Mouse (Mus musculus) adrenal gland, adult (tissue): ENCODE data around the gene Bdkrb2.

Source experiments
- DNase-seq, 2 experiments: peaks; one replicate each; pipeline ENCODE4 v3.0.0; 2022 to 2023; ENCODE audit warnings: low spot score in 1 of 2; ENCODE audit not compliant: inconsistent age in 2 of 2

Gene Bdkrb2

DNA sequence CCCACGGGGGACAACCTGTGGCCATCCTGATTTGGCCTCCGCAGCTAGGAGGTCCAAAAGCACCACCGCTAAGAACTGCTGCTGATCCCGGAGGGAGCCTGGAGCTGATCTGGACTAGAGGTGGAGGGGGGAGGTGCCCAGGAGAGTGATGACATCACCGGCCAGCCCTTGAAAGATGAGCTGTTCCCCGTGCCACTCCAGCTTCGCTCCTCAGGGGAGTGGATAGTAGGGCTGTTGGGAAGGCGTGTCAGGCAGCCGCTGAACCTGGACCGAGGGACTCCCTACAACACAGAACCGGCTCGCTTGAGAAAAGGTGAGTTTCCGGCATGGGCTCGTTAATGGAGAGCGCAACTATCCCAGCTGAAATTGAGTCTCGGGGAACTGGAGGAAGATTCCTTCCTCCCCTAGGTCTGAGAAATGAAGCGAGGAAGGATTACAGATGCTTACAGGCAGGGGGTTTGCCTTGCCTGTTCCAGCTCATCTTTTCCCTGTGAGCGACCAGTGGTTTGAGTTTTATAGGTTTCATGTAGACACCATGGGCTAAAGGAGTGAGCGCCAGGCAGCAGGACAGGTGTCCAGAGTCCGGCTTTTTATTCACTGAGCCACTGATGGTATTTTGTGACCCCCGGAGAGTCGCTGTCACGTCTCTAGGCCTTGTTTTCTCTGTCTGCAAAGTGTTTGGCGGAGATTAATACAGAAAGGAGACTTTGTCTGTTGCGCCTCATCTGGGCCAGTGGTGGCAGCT lies at the start of gene Bdkrb2:
Gene Bdkrb2, plus strand, starts transcription at position 291 of the 745 bp plus-strand sequence.
- peak; percentile 87 to 93 for DNase-seq

DNA sequence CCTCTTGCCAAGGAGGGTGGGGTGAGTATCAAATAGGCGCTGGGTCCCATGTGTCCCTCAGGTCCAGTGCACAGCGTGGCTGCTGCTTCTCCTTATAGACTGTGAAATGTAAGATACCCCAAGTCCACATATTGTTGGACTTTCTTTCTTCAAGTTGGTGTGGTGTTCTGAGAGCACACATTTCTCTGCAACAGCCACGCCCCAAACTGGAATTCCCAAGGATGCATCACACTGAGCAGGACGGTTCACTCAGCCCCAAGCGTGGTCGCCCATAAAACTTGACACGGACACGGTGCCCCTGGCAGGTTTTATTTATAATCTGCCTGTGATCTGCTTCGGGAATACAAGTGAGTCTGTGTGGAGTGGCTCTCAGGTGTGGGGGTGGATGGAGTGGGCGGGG lies 48.9 kb upstream of the Bdkrb2 start:
- no peak for DNase-seq

DNA sequence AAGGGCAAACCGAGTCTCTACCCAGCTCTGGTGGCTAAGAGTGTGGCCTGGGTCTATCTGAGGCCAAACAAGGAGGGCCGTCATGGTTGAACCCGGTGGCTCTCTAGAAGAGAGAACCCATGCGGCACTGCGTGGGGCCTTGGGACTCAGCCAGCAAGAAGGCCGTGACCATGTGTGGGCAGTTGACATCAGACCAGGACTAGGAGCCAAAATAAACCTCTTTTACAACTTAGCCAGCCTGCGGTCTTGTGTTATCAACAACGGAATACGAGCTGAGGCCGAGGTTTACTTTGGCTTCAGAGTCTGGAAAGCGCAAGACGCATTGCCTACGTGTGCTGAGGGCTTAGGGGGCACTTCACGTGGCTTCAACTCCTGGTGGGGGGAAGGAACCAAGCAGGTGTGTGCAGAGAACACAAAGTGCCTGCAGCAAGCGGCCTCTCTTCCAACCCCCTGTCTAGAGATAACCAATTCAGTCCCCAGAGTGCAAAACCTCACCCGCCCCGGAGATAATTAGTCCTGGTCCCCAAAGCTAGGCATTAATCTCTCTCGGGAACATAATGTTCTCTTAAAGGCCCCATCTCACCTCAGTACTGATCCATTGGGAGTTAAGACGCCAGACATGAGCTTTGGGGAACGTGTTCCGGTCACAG lies 45.9 kb upstream of the Bdkrb2 start:
- peak; percentile 72 to 86 for DNase-seq

DNA sequence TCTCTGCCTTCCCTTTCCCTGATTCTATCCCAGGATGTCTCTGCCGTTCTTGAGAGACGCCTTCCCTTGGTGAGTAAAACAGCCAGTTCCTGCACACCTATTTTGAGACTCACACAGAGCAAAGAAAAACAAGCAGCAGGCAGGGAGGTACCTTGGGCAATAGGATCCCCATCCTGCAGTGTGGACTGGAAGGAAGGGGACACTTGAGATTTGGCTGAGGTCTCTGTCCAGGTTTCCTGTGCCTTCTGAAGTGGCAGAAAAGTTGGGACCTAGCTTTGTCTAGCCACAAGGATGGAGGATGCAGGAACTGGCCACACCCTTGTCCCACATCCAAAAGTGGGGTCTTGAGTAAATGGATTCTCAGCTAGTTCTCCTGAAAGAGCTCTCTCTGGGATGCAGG lies 43.2 kb upstream of the Bdkrb2 start:
- no peak for DNase-seq

DNA sequence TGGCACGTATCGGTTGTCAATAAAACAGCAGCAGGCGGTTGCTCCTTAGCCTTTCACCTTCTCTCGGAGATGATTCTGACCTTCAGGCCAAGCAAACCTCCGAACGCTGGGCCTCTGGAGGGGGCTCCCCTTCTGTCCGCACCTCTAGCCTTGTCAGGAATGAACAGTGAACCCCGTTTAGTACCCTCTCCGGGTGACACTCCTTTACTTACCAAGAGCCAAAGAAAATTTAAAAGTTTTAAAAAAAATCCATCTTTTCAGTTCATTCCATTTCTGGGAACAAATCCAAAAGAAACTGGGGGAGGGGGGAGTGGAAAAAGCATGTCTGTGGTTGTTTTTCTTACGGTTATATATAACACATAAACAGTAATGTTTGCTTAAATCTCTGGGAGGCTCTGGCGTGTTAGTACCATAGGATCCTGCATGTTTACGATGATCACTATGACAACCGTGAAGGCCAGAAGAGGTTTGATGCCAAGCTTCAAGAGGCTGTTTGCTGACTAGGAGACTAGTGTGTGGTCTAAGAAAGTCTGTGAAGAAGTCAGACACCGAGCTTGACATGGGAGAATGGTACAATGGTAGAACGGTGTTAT lies 41.8 kb upstream of the Bdkrb2 start:
- DNase-seq, result peak in 1 of 2 experiments; percentile 62

DNA sequence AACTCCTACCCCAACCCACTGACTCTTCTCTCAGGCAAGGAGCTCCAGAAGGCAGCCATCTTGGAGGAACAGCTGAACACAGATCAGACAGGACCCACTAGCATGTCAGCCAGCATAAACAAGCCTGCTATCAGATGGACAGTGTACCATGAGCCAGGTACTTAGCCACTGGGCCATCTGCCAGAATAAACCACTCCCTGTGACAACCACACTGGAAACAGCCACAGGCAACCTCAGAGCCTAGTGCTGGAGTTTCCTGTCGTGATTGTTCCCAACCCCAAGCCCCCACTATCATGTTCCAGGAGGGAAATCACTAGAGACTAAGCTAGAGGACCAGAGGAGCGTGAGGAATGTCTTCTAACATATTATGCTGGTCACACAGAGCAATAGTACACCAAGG lies 39.3 kb upstream of the Bdkrb2 start:
- peak in 1 of 2 experiments; percentile 53 for DNase-seq

DNA sequence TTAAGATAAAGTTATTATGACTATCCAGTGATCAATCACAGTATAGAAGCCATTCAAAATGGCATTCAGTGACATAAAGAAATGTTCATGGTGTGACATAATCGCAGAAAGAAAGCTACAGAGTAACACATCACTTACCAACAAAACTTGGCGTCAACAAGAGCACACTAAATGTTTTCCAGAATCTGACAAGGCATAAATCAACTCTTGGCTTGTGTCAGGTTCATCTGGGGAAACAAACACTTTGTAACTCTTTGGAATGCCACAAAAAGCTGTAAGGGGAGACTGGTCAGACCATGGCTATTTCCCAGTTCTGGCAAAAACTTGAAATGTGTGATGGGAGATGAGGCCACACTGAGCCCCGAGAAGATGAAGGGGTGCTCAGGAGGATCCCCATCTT lies 36.8 kb upstream of the Bdkrb2 start:
- no peak for DNase-seq

DNA sequence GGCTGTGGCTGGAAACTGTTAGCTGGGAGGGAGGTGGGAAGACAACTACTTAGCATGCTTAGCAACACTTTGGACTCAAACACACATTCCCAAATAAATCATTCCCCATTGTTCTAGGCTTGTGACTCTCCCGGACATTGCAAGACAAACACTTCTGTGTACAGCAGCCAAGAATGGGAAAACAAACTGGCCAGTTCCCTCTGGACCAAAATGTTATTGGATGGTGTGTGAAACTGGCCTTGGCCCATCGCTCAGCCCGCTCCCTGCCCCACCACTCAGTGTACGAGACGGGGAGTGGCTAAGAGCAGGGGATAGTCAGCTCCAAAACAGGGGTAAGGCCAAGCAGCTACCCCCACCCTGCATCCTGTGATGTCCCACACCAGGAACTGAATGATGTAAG lies 36.2 kb upstream of the Bdkrb2 start:
- DNase-seq, result peak; percentile 63 to 70

DNA sequence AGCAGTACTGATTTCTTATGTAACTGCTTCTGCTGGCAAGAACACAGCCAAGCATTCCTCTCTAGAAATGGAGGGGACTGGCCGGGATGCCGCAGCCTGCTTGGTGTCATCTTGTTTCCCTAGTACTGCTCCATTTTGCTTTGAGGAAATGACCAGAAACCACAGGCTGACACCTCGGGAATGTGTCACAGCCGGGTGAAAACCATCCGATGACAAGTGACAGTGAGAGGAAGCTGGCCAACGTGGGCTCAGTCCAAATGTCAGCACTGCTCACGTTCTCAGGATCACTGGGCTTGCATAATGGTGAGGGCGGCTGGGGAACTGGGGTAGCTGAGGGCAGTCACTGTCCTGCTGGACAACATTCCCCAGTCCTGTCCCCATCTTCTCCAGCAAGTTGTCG lies 33.5 kb upstream of the Bdkrb2 start:
- no peak for DNase-seq

DNA sequence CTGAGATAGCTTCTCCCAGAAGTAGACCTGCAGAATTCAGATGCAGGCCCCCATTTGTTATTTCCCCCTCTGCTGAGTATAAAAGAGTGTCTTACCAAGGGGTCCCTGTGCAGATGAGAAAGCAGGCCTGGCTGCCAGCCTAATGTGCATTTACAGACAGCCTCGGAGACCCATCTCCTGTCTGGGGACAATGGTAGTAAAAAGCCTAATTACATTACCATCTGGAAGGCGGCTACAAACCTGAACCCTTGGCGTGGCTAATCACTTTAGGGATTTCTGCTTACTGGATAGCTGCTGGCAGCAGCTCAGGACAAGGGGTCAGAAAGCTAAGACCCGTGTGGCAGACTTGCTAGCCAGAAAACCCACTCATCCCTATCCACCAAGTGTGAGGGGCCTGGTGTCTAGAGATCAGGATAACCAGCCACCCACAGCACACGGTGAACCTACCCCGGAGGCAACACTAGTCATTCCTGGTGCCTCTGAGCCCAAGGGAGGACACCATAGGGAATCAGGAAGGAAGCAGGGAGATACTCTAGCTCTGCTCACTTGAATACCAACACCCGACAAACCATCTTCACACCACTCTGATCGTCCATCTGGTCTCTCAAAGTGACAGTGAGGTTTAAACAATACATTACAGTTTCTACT lies 31.2 kb upstream of the Bdkrb2 start:
- DNase-seq, result no peak

DNA sequence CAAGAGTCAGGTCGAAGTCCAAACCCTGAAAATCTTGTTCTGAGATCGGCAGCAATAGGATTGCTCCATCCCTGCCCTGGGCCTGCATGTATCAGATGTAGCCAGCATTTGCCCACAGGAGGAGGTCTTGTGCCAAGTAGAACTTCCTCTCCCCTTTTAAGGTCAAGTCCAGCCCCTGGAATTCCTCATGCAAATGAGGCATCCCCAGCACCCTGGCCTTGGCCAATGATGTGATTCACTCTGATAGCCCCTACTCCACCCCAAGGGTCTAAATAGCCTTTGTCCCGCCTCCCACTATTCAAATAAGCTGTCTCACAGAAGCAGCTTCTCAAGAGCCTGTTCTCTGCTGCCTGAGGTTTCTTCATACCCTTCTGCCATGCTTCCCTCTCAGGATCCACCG lies 28.2 kb upstream of the Bdkrb2 start:
- DNase-seq, result no peak

DNA sequence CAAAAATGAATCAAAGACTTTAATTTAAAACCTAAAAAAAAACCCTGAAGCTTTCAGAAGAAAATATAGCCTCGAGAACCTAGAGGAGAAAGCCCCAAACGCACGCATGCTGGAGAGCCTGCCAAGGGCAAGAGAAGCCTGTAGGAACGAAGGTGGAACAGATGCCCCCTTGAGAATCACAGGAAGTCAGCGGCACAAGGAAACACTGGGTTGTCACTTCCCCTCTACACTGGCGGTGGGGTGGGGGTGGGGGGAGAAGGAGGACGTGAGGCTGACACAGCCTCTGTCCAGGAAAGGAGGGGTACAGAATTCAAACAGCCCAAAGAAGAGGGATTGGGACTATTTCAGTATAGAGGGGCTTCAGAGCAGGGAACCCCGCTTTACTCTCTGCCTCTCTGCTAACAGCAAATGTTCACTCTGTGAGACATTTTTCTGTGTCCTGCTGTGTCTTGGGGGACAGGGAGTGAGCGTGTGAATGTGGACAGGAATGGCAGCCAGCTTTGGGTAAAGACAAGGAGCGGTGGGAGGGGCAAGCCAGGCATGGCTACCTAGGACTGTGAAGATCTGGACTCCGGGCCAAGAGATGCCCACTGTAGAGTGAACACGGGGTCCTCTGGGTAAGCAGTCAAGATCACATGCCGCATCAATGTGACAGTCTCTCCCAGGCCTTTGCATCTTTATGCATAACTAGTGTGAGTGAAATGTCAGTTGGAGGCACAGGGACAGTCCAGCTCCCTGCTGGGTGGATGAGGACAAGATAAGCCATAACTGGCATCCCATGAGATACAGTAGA lies 26.9 kb upstream of the Bdkrb2 start:
- no peak for DNase-seq

DNA sequence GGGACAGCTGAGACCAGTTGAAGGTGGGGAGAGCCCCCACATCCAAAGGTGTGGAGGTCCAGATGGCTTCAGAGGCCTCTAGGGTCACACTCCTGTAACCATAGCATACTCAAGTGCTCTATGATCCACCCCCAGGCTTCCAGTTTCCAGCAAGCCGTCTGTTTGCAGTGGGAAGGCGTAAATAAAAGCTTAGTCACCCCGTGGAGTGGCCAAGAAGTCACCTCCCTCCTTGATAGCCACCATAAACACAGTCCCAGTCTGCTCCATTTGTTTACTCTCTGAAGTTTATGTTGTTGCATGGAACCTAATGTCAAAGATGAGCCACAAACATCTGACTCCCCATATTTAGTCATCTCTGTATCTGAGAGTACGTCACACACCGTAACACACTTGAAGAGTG lies 25.9 kb upstream of the Bdkrb2 start:
- DNase-seq, result no peak

DNA sequence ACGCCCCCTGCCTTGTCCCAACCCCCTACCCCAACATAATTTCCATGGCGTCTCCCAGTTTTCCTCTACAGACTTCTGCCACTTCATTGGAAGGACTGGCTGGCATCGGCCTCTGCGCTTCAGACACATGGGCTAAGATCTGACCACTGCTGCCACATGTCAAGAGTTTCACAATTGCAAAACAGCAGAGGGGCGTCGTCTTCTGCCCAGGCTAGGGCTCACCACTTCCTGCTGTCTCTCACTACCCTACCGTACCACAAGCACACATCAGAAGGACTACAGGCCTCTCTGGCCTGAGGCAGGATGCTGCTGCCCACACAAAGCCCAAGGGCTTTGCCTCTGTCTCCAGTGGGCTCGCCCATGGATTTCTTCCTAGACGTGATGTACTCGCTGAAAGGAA lies 23.4 kb upstream of the Bdkrb2 start:
- no peak for DNase-seq

DNA sequence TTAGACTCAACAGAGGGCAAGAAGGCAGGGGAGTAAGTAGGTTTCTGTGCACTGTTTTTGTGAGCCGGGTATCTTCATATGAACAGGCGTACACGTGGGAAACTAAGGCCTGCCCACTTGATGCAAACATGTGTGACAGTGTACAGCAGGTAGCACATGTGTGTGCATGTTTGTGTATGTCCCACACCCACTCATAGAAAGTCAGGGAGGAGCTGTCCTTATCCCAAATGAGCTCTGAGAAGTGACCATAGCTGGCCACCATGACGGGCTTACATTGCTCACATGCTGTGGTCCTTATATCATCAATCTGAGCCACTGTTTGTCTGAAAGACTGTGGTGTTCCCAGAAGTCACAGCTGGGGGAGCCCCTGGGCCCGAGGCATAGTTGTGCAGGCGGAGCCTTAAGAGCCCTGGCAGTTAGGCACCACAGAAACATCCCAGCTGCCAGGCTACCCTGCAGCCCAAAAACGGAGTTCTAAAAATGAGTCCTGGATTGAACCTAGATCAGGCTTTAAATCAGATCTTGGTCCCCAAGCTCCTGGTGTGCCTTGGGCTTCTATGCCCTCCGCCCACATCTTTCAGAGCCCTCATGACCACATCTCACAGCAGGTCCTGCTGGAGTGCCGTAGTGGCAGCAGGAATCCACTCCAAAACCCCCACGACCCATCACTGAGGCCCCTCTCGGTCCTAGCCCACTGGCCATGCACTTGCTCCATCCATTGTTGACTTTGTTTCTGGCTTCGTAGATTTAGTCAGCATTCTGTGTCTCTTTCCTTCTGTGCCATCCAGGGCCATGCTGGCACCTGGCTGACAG lies 21.2 kb upstream of the Bdkrb2 start:
- no peak for DNase-seq

DNA sequence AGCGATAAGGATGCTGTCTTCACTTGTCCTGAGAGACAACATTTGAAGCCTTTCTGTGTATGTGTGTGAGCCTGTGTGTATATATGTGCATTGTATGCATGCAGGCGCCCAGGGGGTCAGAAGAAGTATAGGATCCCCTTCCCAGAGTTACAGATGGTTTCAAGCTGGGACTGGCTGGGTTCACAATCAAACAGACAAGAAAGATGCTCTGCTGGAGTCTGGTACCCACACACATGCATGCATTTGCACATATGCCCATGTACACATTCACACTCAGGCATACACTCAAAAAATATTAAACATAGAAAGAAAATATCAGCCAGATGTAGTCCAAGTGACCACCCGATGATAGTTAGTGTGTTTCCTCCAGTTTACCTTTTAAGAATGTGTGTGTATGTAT lies 20.5 kb upstream of the Bdkrb2 start:
- DNase-seq, result no peak

DNA sequence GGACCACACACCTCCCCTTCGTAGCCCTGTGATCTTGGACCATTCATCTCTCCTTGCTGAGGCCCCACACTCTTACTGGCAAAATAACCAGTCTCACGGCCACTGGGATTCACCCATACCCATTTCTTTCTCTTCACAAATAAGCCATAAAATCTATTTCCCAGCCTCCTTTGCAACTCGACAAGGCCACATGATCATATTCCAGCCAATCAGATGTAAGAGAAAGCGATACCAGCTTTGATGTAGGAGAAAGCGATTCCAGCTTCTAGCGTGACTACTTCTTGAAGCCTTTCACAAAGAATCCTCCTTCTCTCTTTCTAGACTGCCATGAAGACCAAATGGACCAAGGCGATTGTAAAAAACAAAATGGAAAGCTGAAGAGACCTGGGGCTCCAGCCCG lies 19.9 kb upstream of the Bdkrb2 start:
- DNase-seq, result no peak

DNA sequence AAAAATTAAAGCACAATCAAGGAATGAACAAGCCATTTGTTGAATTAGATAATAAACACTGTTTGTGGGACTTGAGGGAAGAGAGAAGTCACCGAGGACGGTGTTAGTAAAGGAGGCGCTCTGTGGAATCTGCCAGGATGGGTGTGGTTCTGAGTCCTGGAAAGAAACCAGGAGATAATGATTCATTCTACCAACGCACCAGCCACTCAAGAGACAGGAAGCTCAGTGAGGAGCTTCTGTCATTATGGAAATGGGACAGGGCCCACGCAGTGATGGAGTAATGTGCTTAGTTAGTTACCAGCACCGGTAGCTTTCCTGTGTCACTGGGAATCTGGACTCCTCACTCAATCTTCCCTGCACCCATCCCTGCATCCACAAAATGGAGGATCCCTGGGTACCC lies 19.3 kb upstream of the Bdkrb2 start:
- peak; percentile 53 to 80 for DNase-seq

DNA sequence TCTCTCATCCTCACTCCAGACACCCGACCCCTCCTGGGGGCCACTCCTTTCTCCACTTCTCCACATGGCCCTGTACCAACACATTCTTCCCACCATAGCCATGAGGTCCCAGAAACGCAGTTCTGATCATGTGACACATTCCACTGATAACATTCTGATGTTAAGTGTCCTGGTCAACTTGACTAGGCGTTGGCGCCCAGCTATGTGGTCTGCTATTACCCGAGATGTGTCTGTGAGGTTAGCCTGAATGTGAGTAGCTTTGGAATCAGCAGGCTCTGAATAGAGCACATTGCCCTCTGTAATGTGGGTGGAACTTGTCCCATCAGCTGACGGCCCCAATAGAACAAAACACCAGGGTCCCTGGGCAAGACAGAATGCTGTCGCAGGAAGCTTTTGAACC lies 18.2 kb upstream of the Bdkrb2 start:
- no peak for DNase-seq

DNA sequence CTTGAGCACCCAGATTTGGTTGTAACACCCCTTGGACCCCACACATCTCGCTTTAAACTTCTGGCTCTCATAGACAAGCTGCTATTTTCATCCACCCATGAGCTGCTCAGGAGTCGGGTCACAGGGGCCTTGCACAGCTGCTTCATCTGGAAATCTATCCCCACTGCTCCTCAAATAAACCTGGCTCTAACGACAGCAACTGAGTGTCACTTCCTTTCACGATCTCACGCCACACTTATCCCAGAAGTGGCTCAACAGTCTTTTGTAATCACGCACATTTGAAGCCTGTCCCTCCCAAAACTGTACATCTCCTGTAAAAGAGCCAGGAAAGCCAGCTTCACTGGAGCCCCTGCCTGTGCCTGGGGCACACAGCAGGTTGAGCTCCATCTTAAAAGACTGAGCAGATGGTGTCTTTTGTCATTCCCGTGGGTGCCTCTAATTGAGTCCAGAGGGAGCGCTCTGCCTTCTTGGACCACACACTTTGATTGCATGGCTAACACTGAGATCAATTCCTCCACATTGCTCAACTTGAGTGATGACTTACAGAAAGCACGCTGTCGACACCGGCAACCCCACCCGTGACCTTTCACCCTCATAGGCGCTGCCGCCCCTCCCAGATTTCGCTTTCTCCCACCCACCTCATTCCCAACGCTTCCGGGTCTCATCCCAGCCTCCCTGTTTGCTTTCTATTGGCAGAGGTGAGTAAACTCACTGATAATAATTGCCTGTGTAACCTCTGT lies 17.2 kb upstream of the Bdkrb2 start:
- no peak for DNase-seq
